Mouse (Mus musculus) neural tube, embryonic 13.5 days (tissue): ENCODE measurements around the gene Npepl1. TPM values are rescaled to one million over a fixed set of nuclear protein-coding genes. Genes with fewer than 3 reads are reported as not detected.
A peak's percentile ranks its signal among the peaks of the same experiment; 100 is the strongest.

Source experiments
- ATAC-seq: fragments of 200-750 bp; cut with Nextera tagmentation; 2 replicates; pipeline ENCODE4 v1.8.0; 2017; ENCODE audit warnings: low read depth, mild to moderate bottlenecking, moderate TSS enrichment, moderate library complexity
- H3K27ac ChIP-seq: fragments of 300-500 bp; sonication (generic); replicated peaks from 2 replicates; pipeline ENCODE4 v1.5.1; 2015; ENCODE audit warnings: moderate library complexity, mild to moderate bottlenecking, inconsistent platforms
- H3K27me3 ChIP-seq: fragments of 300-500 bp; sonication (generic); 2 replicates; pipeline ENCODE4 v1.6.1; 2015; ENCODE audit warnings: mild to moderate bottlenecking, inconsistent platforms
- H3K36me3 ChIP-seq: fragments of 300-500 bp; sonication (generic); 2 replicates; pipeline ENCODE4 v1.6.1; 2015; ENCODE audit warnings: mild to moderate bottlenecking, inconsistent platforms
- H3K4me1 ChIP-seq: fragments of 300-500 bp; sonication (generic); replicated peaks from 2 replicates; pipeline ENCODE4 v1.6.1; 2015; ENCODE audit warnings: inconsistent platforms
- H3K4me2 ChIP-seq: fragments of 300-500 bp; sonication (generic); 2 replicates; pipeline ENCODE4 v1.6.1; 2015; ENCODE audit warnings: inconsistent platforms, mild to moderate bottlenecking, moderate library complexity
- H3K4me3 ChIP-seq: fragments of 300-500 bp; sonication (generic); 2 replicates; pipeline ENCODE4 v1.5.1; 2015; ENCODE audit warnings: mild to moderate bottlenecking, inconsistent platforms
- H3K9ac ChIP-seq: fragments of 300-500 bp; sonication (generic); 2 replicates; pipeline ENCODE4 v1.6.1; 2015; ENCODE audit warnings: moderate library complexity, mild to moderate bottlenecking, inconsistent platforms
- H3K9me3 ChIP-seq: fragments of 300-500 bp; sonication (generic); 2 replicates; pipeline ENCODE4 v1.6.1; 2016; ENCODE audit warnings: inconsistent platforms
- WGBS: fragments of 180-500 bp; shearing (Covaris S2); methylation state at CpG from one replicate; pipeline ENCODE4 v1.1.7; 2015; 5-methylcytosine and 5-hydroxymethylcytosine counted together
- polyA plus RNA-seq: library from polyadenylated mRNA; unstranded; fragments of >200 nt; fragmentation: Nextera tagmentation; extraction: Ambion mirVana; gene quantifications from 2 replicates; pipeline ENCODE4 v1.2.1, GENCODE M21; 2015

The Npepl1 gene
- polyA plus RNA-seq: 18.0 and 18.1 TPM in 2 replicates

DNA sequence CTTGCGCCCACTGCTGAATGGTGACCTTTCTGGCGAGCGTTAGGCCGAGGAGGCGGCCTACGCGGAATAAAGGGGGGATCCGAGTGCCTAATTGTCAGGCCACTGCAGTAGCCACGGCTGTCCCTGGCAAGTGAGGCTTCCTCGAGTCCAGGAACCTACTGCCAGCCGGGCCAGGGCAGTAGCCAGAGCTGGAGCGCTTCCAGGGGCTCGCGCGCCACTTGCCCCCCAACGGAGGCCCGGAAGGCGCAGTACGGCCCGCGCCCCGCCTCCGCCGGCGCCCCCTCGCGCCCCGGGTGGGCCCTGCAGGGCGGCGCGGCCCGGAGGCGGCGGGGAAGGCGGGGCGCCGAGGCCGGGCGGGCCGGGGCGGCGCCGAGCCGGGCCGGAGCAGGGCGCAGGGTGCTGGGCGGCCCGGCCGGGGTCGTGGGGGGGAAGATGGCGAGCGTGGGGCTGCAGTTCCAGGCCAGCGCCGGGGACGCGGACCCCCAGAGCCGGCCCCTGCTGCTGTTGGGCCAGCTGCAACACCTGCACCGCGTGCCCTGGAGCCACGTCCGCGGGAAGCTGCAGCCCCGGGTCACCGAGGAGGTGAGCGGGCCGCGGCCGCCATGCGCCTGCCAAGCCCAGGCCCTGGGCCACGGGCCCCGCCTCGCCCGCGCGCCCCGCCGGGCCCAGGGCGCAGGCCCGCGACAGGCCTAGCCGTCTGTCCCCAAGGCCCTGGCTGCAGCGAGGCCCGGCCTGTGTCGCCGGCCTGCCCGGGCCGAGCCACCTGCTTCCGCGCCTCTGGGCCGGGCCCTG lies at the start of gene Npepl1:
Gene Npepl1, plus strand, starts transcription at position 359 of the 792 bp plus-strand sequence.
- H3K4me3 ChIP-seq: peak within 1 kb of the TSS; percentile 44
- no peaks in the 10 kb centered on the region for H3K36me3 ChIP-seq
- H3K27me3 ChIP-seq: no peaks in the 10 kb centered on the region
- peak within 1 kb of the TSS; percentile 80 for H3K9ac ChIP-seq
- H3K4me2 ChIP-seq: peak within 1 kb of the TSS; percentile 66
- H3K9me3 ChIP-seq: no peaks in the 10 kb centered on the region
- WGBS: 2% methylated on average over 76 of the region's 90 CpGs
- peak; percentile 82 for ATAC-seq
- peaks cover 23% of the 10 kb centered on the region for H3K4me1 ChIP-seq
- H3K27ac ChIP-seq: peak within 1 kb of the TSS; percentile 59

DNA sequence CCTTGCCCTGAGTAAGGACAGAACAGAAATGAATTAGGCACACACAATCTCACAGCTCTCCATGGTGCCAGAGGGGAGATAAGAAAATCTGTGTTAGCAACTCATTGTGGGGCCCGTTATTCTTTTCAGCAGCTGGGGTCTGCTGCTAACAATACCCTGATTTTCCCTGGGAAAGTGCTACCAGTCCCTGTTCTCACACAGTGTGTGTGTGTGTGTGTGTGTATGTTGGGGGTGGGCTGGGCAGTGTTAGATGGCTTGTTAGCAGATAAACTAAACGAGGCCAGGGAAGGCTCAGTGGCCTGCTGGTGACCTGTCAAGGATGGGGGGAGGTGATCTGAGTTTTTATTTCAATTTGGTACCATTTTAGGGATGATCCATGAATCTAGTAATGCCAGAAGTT lies 48.9 kb upstream of the Npepl1 start:
- H3K4me3 ChIP-seq: no peak overlapping the region
- no peak overlapping the region for H3K4me2 ChIP-seq
- WGBS: 13% methylated on average over 2 of the region's 2 CpGs
- H3K9me3 ChIP-seq: no peaks in the 10 kb centered on the region
- no peak overlapping the region for H3K9ac ChIP-seq
- no peaks in the 10 kb centered on the region for H3K27me3 ChIP-seq
- H3K27ac ChIP-seq: no peak overlapping the region
- H3K36me3 ChIP-seq: no peaks in the 10 kb centered on the region
- ATAC-seq: no peak
- H3K4me1 ChIP-seq: peaks cover 11% of the 10 kb centered on the region; the same call in 1 of the 2 replicates

DNA sequence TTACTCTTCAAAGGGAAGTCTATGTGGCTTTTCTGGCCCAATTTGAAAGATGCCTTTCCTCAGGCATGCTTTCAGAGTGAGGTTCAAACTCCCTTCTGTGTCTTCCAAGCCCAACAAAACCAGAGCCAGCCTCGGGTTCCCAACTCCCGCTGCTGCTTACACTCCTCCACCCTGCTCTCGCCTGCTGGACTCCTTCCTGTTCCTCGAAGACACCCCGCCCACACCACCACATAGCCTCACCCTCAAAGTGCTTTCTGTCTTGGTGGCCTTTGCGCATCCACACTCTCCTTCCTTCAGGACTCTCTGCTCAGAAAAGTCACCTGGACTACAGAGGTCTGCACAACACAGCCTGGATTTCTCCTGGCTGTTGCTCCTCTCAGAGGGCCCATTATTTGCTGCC lies 47.1 kb upstream of the Npepl1 start:
- WGBS: 77% methylated on average over 6 of the region's 6 CpGs
- no peak for ATAC-seq
- Histone ChIP-seq H3K27me3 (no peaks in the 10 kb centered on the region), H3K4me1 (peaks cover 11% of the 10 kb centered on the region; the same call in 1 of the 2 replicates), H3K9ac (no peak overlapping the region), H3K9me3 (no peaks in the 10 kb centered on the region), H3K4me3 (no peak overlapping the region), H3K36me3 (no peaks in the 10 kb centered on the region), H3K27ac (no peak overlapping the region), H3K4me2 (no peak overlapping the region)

DNA sequence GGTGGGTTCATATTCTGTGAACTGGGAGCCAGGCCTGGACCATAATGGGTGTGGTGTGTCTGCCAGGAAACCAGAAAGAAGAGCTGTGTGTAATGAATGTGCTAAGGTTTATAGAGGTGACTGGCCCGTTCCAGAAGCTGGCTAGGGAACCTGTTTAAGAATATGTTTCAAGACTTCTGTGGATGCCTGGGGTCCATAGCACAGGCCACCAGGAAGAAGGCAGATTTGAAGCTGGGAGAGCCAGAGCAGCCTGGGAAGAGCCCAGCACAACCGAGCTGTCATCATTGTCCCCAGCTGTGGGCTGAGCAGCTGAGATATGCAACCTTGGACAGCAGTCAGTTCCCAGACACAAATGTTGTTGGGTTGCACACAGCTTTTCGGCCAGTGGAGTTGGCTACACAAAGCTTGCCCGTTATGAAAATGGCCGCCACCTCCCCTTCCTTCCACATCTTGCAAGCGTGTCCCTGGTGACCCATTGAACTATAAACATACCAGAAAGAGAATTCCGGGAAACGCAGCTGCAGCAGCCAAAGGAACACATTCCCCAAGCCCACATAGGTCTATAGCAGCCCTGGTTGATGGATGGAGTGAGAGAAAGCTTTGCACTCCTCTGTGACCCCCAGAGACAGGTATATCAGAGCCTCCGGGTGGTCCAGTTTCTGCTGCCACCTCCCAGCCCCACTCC lies 46.5 kb upstream of the Npepl1 start:
- Histone ChIP-seq H3K9me3 (no peaks in the 10 kb centered on the region), H3K9ac (no peak overlapping the region), H3K4me3 (no peak overlapping the region), H3K4me2 (no peak overlapping the region), H3K36me3 (no peaks in the 10 kb centered on the region), H3K27me3 (no peaks in the 10 kb centered on the region), H3K4me1 (peaks cover 11% of the 10 kb centered on the region; the same call in 1 of the 2 replicates), H3K27ac (peak overlapping the region; percentile 64; the same call in 1 of the 2 replicates)
- WGBS: 54% methylated on average over 9 of the region's 9 CpGs
- ATAC-seq: no peak; the same call in 1 of the 2 replicates

DNA sequence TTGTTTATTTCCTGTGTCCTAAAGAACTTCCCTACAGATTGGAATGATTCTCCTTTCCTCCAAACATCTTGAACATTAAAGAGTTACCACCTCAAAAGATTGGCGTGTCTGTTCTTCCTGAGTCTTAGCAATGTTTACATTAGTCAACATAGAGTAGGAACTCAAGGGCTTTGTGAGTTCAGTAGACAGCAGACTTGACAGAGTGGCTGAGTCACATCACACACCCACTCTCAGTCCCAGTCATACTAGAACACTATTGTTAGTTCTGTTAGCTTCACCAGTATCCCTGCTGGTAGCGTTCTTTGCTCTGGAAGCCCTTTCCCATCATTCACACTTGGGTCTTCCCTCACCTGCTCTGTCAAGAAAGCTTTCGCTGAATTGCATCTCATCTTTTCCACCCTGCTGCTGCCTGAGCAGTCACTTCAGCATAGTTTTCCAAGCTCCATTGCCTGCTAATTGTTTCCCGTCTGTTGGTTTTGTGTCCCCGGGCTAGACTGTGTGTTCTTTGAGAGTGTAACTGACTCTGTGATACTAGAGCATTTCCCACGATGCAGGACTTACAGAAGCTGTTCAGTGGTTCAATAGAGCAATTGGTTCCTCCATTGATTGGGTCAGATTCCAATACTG lies 42.2 kb upstream of the Npepl1 start:
- WGBS: 70% methylated on average over 6 of the region's 6 CpGs
- Histone ChIP-seq H3K27ac (no peak overlapping the region), H3K27me3 (no peaks in the 10 kb centered on the region), H3K9ac (no peak overlapping the region), H3K4me2 (no peak overlapping the region), H3K4me3 (no peak overlapping the region), H3K36me3 (no peaks in the 10 kb centered on the region), H3K9me3 (no peaks in the 10 kb centered on the region), H3K4me1 (peaks cover 22% of the 10 kb centered on the region)
- no peak for ATAC-seq

DNA sequence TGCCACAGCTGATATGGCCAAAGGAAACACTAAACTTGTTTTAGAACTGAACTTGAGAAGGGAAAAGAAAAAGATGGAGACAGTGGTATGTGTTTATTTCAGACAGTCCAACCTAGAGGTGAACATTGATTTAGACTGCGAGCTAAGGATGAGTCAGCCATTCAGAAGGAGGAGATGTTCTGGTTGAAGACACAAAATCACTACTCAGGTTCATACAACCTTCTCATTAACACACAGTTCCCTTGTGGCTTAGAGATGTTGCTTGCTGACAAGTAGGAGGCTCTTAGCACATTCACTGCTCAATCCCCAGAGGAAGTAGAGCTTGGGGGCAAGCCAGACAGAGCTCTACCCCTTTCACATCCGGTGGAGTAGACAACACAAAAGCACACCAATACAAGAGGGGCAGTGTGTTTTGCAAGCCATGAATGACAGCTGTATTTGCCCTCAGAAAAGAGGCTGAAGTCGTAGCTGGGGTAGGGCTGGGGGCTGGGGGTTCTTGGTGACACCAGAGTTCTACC lies 40.6 kb upstream of the Npepl1 start:
- no peak for ATAC-seq
- Histone ChIP-seq H3K27me3 (no peaks in the 10 kb centered on the region), H3K4me1 (peaks cover 27% of the 10 kb centered on the region), H3K36me3 (no peaks in the 10 kb centered on the region), H3K9me3 (no peaks in the 10 kb centered on the region), H3K9ac (no peak overlapping the region), H3K4me3 (no peak overlapping the region), H3K4me2 (no peak overlapping the region), H3K27ac (no peak overlapping the region)
- 69% methylated on average over 3 of the region's 3 CpGs for WGBS

DNA sequence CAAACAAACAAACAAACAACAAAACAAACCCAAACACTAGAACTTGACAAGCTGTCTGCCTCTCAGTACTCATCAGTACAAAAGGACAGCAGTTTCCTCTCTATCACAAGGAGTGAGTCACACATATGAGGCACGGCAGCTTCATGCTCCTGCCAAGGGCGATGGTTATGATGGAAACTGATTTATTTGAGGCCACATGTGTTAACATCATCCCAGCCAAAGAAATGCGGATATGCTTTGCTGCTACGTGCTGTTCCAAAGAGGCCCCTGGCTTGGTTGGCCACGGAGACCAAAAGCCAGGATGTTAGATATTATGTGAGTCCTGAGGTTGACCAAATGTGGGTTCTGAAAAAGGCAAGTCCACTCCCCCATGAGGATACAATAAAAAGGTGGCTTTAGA lies 38.7 kb upstream of the Npepl1 start:
- Histone ChIP-seq H3K4me1 (peaks cover 41% of the 10 kb centered on the region), H3K27me3 (no peaks in the 10 kb centered on the region), H3K9ac (no peak overlapping the region), H3K36me3 (no peaks in the 10 kb centered on the region), H3K27ac (no peak overlapping the region), H3K4me3 (no peak overlapping the region), H3K9me3 (no peaks in the 10 kb centered on the region), H3K4me2 (no peak overlapping the region)
- ATAC-seq: no peak
- WGBS: 84% methylated on average over 5 of the region's 5 CpGs

DNA sequence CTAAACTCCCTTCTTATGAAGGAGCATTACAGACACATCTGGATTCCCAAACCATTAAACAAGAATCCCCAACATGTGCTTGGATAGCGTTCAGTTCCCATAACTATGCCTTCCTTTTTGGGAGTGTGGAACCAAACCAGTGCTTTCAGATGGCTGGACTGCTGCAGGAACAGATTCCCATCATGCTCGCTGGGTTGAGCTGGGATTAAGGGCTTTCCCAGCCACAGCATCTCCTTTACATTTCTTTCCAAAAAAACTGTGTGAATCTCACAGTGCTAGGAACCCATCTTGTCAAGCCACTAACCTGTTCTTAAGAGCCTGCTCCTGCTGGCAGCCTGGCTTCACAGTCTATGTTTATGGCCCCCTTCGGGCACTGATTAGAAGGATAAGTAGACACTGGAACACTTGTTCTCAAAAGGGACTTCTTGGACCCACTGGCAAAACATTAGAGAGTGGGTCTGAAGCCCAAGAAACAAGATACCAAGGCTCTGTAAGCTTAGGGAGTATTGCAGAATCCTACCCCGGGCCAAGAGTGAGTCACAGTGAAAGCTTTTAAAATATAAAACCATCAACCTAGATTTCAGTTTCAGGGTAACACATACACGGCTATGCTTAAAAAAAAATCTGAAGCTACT lies 36.9 kb upstream of the Npepl1 start:
- Histone ChIP-seq H3K4me3 (no peak overlapping the region), H3K27me3 (no peaks in the 10 kb centered on the region), H3K9me3 (no peaks in the 10 kb centered on the region), H3K36me3 (no peaks in the 10 kb centered on the region), H3K4me1 (peaks cover 60% of the 10 kb centered on the region), H3K9ac (no peak overlapping the region), H3K4me2 (no peak overlapping the region), H3K27ac (no peak overlapping the region)
- WGBS: 73% methylated on average over 5 of the region's 5 CpGs
- no peak for ATAC-seq

DNA sequence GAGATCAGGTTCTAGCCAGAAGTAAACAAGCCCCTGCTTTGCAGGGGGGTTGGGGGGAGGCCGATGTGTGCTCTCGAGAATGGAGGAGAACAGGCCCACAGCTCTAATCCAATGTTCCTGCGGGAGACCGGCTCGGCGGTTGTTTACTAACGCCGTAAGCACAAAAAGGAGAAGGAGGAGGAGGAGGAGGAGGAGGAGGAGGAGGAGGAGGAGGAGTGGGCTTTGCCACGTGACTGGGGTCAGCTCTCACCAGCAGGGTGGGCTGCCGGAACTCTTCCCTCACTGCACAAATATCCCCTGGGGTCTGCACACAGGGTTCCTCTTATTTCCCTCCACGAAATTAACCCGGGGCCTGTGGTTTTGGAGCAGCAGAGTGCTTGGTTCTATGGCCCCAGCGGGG lies 35.5 kb upstream of the Npepl1 start:
- no peaks in the 10 kb centered on the region for H3K9me3 ChIP-seq
- peak; percentile 21; the same call in 1 of the 2 replicates for ATAC-seq
- H3K36me3 ChIP-seq: no peaks in the 10 kb centered on the region
- peak overlapping the region; percentile 92 for H3K4me2 ChIP-seq
- H3K9ac ChIP-seq: peak overlapping the region; percentile 80
- 2% methylated on average over 6 of the region's 13 CpGs for WGBS
- peaks cover 65% of the 10 kb centered on the region for H3K4me1 ChIP-seq
- peak overlapping the region; percentile 92 for H3K27ac ChIP-seq
- peak overlapping the region; percentile 73 for H3K4me3 ChIP-seq
- H3K27me3 ChIP-seq: no peaks in the 10 kb centered on the region

DNA sequence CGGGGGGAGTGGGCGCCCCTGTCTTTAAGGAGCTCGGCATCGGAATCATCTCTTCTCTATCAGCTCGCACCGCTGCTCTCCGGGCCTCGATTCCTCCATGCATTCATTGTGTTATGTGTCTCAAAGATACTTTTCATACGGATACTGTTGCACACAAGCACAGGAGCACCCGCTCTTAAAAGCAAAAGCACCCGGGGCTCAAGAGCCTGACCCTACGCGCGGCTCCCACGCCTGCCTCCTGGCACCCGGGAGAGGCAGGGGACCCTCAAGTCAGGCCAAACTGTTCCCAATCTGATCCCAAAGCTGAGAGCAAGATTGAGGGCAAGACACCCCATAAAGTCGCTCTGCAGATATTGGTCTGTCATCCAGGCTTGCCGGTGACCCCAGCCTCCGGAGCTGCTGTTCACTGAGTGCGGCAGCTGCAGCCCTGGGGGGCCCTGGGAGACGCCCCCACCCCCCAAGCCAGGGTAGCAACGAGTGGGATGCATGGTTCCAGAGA lies 35.0 kb upstream of the Npepl1 start:
- Histone ChIP-seq H3K27me3 (no peaks in the 10 kb centered on the region), H3K36me3 (no peaks in the 10 kb centered on the region), H3K4me3 (peak overlapping the region; percentile 73), H3K4me1 (peaks cover 65% of the 10 kb centered on the region), H3K9me3 (no peaks in the 10 kb centered on the region), H3K27ac (peak overlapping the region; percentile 92), H3K4me2 (peak overlapping the region; percentile 92), H3K9ac (peak overlapping the region; percentile 80)
- under 1% methylated on average over 22 of the region's 22 CpGs for WGBS
- ATAC-seq: 0 out of 2 replicates have a peak, but pooled peaks have one; percentile 2

DNA sequence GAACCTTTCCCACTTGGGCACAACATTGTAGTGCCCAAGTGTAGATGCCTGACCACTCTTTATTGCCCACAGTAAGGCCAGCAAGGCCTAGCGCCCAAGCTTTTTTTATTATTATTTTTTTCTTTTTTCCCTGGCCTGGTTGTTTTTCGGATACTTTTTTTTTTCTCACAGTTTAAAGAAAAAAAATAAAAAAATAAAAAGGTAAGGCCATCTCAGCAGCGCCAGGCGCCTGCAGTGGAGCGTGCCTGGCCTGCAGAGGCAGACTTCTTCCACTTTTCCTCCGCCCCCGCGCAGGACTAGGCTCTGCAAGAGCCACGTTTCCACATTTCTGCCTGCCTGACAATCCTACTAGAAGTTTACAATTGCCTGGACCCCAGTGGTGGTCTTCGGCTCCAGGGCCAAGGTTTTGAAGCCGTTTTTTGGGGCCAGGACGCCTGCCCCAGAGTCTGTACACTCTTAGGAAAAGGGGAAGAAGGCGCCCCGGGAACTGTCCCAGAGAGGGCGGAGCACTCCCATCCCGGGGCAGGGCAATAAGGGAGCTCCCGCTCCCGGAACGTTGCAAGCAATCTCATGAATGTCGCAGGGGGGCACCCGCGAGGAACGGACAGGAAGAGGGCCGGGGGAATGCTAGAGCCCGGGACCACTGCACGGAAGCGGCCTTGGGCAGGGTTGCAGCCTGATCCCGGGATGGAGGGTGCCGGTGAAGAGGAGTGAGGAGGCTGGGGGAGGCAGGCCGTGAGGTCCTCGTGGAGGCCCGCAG lies 34.3 kb upstream of the Npepl1 start, which contains the start of gene Stx16:
Gene Stx16, plus strand, starts transcription at position 636 of the 760 bp plus-strand sequence.
- Histone ChIP-seq H3K4me3 (peak within 1 kb of the TSS; percentile 73), H3K4me2 (peak within 1 kb of the TSS; percentile 92), H3K4me1 (peaks cover 72% of the 10 kb centered on the region), H3K36me3 (no peaks in the 10 kb centered on the region), H3K27ac (peak within 1 kb of the TSS; percentile 92), H3K9ac (peak within 1 kb of the TSS; percentile 80), H3K27me3 (no peaks in the 10 kb centered on the region), H3K9me3 (no peaks in the 10 kb centered on the region)
- WGBS: 2% methylated on average over 32 of the region's 32 CpGs
- peak; percentile 87 for ATAC-seq
